Mouse (Mus musculus): ENCODE results near the gene Nme9. TPM values are rescaled to one million over a fixed set of nuclear protein-coding genes. Genes with fewer than 3 reads are reported as not detected.
A peak's percentile ranks its signal among the peaks of the same experiment; 100 is the strongest.

Gene Nme9
- not detected for total RNA-seq (2021)

DNA sequence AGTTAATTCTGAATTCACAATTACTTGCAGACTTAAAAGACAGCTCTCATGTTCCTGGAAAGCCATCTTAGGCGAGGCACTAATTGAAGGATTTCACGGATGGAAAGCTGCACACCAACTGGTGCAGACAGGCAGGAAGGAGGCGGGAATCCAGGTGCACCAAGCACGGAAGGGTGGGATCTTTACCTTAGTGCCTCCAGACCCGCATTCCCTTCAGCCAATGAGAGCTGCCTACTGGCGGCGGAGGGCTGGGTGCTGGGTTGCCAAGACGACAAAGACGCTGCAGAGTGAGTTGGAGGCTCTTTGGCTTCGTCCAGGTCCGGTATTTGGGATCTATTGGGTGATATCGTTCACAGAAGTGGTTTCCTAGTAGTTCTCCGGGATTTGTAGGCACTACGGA, at the start of gene Nme9:
TSS of gene Nme9 (plus strand) at position 315 of the 400 bp plus-strand sequence.
- intact Hi-C loops (cut with DNase I) = loop anchor here (2.0 to 10.0 kb wide), 3 partner anchors 386 to 836 kb away; partner anchors contain the start of gene Faim
- DNase-seq (ENCODE audit: extremely low spot score in 1 of 2, low spot score in 2 of 2) = no peak

DNA sequence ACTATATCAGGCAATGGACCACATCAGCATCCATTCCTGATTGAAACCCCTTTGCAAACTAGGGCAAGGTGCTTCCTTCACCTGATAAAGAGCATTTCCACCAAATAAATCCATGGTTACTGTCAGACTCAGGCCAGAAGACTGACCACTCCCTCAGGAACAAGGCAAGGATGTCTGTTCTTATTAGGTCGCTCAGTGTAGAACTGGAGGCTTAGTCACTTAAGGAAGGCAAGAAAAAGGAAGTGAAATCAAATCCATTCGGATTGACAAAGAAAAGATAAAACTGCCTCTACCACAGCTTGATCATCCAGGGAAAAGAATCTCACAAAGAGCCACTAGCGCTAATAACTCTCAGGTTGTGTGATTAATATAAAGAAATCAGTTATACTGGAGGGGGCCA, 42.0 kb upstream of the Nme9 start:
- intact Hi-C loops (cut with DNase I) = no loop called here
- DNase-seq (ENCODE audit: extremely low spot score in 1 of 2, low spot score in 2 of 2) = no peak

DNA sequence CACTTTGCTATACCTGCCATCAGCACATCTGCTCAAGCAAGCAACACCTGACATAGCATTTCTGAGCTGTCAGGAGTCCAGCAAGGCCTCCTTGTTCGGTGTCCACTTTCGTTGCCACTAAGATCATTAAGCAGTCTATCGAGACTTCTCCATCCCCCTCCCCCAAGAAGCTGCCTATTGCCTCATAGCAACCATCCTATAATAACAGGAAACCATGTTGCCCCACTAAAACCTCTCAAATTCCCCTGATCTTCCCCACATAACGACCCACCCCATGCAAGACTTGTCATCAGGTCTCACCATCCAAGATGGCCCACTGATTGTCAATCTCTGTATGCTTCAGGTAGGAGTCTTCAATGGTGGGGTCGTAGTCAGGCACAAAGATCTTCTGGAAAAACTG, 40.2 kb upstream of the Nme9 start:
- DNase-seq (ENCODE audit: extremely low spot score in 1 of 2, low spot score in 2 of 2) = no peak
- intact Hi-C loops (cut with DNase I) = no loop called here

DNA sequence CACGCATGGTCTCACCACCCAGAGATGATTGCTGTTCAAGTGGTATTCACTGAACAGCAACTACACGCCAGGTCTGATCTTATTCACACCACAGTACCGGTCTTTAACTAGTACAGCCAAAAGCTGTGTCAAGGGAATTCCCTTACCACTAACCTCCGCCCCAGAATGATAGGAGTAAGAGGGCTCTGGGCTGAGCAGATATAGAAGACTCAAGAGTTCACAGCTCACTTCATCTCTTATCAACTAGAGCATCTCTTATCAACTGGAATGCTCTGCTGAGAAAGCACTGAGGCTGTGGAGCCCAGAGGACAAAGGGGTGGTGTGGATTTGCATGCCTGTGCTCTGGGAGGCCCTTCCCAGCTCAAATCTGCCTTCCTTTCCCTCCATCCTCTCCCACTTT, 39.5 kb upstream of the Nme9 start:
- intact Hi-C loops (cut with DNase I) = no loop called here
- DNase-seq (ENCODE audit: extremely low spot score in 1 of 2, low spot score in 2 of 2) = no peak

DNA sequence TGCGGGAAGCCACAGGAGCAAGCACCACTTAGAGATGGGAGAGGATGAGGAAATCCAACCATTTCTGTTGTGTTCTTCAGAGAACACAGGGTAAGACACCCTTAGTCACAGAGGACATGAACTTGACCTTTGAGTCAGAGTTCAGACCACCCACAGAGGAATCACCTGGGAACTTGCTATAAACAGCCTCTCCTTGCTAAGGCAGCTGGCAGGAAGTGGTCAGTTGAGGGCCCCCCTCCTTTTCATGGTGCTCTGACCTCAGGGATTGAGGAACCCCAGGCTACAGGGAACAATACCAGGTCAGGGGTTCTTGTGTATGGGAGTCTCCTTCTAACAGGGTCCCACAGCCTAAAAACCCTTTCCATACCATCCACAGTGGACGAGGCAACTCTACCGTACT, 34.5 kb upstream of the Nme9 start:
- intact Hi-C loops (cut with DNase I) = no loop called here
- no peak for DNase-seq (ENCODE audit: extremely low spot score in 1 of 2, low spot score in 2 of 2)

DNA sequence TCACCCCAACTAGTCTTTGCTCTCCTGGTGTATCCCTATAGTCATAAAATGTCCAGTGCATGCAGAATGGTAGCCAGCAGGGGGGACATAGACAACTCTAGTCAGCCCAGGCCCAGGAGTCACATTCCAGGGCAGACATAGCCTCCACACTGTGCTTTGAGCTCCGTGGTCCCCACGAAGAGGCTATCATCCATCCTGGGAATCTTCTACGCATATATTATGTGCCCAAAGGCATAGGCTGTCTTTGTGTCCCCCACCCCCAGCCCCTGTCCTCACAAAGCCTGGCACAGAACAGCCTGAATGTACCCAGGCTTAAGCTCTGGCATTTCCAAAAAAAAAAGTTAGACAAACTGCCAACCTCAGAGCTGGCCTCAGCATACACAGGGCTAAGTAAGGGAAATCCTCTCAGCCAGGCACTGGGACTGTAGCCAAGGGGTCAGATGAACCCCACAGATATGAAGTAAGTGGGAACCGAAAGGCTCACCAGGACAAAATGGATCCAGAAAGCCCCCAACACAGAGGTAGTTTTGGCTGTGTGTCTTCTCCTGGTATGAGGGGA, 33.9 kb upstream of the Nme9 start:
- intact Hi-C loops (cut with DNase I) = no loop called here
- no peak for DNase-seq (ENCODE audit: extremely low spot score in 1 of 2, low spot score in 2 of 2)

DNA sequence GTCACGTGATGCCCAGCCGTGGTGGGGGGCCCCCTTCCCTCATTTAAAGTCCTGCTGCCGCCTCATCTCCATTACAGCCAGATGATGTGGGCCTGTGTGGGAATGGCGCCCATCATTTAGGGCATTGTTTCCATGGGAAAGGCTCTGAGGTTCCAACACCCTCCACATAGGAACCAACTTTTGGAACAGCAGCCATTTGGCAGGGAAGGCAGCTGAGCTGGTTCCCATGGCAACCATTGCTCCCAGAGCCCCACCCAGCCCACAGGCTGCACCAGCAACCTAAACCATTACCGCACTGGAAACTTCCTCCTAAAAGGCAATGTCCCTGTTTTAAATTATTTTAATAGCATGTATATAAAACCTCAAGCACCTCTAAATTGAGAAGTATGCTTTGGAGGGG, 32.9 kb upstream of the Nme9 start:
- peak; percentile 66 to 79 for DNase-seq (ENCODE audit: extremely low spot score in 1 of 2, low spot score in 2 of 2)
- intact Hi-C loops (cut with DNase I) = no loop called here

DNA sequence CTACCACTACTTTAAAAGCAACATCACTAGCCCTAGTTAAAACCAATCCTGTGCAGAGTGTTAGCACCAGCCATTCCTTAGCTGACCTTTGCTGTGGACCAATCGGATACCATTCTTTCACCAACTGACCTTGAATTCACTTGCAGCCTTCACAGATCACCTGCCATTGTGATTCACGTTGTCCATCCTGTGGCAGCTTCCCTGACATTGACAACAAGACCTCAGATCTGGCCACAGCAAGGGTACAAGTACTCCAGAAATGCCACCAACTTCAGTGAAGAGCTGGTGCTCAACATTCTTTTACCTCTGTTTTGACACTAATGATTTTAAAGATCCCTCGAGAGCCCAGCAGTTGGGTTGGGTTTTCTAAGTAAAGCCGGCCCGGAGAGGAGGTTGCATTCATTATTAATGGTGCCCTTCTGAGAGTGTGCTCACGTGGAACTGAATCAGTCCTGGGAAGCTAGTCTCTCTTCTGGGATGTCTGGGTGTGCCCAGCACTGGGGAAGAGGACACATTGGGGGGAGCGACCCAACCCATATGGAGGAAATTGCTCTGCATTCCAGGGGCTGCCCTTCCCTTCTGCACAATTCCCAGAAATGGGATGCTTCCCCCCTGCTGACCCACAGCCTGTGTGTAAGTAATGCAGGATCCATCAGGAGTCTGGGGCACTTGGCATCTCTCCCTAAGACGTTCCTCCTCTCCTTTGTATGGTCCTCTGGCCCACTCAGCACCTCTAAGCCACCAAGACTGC, 31.1 kb upstream of the Nme9 start:
- intact Hi-C loops (cut with DNase I) = no loop called here
- no peak for DNase-seq (ENCODE audit: extremely low spot score in 1 of 2, low spot score in 2 of 2)

DNA sequence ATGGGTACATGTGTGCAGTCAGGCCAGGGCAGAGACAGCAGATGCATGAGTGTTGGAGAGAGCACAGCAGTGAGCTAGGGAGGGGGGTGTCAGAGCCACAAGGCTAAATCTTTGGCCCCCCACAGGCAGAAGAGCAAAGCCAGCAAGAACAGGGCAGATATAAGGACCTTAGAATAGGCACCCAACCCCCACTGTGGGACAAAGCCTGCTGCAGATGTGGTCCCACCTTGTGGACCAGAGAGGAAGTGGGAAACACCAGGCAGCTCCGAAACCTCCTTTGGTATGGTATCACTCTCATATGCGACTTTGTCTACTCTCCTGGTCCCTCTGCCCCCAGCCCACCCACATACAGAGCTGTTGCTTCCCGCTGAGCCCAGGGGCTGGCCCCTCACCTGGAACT, 29.4 kb upstream of the Nme9 start:
- intact Hi-C loops (cut with DNase I) = no loop called here
- no peak for DNase-seq (ENCODE audit: extremely low spot score in 1 of 2, low spot score in 2 of 2)

DNA sequence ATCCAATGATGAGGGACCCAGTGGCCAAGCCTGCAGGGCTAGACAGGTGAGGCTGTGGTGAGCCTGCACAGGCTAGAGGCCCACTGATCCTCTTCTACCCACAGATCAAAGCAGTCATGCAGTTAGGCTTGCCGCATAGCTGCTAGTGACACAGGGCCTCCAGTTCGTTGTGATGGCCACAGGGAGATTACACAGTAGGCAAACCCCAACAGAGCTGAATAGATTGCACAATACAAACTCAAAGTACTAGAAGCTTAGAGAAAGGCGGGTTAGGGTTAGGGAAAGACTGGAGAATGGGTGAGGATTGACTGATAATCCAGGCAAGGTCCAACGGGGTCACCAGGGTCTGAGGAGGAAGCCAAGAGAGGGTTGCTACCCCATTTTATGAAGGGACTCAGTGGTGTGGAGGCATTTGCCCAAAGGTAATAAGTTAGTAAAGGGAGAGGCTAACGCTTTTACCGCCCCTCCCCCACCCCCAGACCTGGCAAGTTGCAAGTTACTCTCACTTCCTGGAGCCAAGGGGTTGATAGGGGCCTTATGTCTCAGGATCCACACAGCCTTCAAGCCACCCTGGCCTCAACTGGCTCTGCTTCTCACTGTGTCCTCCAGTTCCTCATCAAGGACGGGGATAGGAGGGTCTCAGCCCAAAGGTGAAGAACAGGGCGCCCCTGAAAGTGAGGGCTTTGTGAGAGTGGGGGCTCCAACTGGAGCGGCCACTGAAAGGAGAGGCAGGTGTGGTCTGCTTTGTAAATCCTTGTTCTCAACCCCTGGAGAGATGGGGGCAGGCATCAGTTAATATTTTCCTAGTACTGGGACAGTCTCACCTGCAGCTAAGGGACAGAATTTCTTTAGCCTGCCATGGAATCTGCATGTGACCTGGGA, 27.3 kb upstream of the Nme9 start:
- DNase-seq (ENCODE audit: extremely low spot score in 1 of 2, low spot score in 2 of 2) = no peak
- intact Hi-C loops (cut with DNase I) = no loop called here

DNA sequence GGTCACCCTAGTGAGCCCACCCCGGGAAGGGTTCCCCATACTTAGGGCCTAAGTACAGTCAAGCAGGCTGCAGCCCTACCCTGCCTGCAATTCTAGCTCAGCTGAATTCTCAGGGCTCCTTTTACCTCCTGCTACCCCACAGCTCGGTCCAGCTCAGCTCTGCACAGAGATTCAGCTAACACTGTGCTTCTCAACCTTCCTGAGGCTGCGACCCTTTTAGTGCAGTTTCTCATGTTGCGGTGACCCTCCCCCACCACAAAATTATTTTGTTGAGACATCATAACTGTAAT, 26.8 kb upstream of the Nme9 start:
- intact Hi-C loops (cut with DNase I) = no loop called here
- DNase-seq (ENCODE audit: extremely low spot score in 1 of 2, low spot score in 2 of 2) = no peak

DNA sequence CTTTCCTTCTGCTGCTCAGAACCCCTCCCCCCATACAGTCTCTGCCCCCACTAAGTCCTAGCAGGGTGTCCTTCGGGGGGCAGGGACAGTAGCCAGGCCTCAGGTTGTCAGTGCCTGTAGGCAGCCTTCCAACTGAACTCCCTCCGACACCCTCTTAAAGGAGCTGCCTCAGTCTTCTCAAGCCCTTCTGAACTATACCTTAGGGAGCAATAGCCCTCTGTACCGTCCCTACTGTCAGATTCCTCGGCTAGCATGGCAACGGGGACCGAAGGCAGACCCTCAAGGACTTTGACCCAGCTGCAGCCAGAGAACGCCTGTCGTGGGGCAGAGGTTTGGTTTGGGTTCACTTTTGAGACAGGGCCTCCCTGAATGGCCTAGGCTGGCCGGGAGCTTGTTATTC, 26.0 kb upstream of the Nme9 start:
- intact Hi-C loops (cut with DNase I) = no loop called here
- DNase-seq (ENCODE audit: extremely low spot score in 1 of 2, low spot score in 2 of 2) = no peak

DNA sequence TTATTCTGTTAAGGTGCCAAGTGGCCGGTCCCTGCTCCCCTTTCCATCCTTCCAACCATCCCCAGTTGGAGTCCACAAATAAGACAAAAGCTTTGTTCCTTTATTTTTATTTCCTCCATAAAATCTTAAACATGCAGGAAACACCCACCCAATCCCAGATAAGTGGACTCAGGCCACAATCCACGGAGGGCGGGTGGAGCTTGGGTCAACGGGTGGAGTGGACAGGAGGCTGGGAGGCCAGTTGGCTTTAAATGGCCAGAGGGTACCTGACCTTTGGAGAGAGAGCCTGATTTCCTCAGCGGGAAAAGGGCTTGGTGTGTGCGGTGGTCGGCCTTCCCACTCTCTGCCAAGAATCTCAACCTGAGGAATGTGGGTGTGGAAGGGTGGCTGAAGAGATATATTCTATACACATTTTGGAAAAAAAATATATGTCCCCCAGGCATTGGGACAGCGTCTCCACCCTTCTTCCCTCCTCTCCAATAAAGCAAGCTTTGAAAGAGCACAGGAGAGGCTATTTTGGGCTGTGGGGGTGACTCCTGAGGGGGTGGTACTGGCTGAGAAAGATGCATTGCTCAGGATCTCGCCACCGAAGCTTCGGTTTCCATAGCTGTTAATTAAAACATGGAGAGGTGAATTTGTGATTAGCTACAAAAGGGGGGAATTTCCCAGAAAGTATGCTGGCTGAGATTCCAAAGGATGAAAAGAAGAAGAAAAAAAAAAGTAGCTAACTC, 22.5 kb upstream of the Nme9 start:
- no peak for DNase-seq (ENCODE audit: extremely low spot score in 1 of 2, low spot score in 2 of 2)
- intact Hi-C loops (cut with DNase I) = no loop called here

DNA sequence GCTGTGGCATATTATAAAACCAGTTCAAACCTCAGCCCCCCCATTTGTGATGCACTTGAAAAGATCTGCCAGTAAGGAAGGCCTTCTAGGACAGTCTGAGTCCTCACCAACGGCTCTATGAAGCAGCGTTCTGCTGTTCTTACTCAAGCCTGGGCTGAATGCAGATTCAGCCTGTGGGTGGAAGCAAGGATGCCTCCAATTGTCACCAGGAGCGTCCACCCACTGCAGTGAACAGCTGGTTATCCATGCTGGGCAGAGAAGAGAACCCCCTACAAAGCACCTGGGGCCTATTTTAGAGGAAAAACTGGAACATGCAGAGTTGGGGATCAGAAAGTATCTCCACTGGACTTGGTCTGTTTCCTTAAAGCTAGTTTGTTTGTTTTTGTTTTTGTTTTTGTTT, 21.4 kb upstream of the Nme9 start:
- DNase-seq (ENCODE audit: extremely low spot score in 1 of 2, low spot score in 2 of 2) = no peak
- intact Hi-C loops (cut with DNase I) = no loop called here

DNA sequence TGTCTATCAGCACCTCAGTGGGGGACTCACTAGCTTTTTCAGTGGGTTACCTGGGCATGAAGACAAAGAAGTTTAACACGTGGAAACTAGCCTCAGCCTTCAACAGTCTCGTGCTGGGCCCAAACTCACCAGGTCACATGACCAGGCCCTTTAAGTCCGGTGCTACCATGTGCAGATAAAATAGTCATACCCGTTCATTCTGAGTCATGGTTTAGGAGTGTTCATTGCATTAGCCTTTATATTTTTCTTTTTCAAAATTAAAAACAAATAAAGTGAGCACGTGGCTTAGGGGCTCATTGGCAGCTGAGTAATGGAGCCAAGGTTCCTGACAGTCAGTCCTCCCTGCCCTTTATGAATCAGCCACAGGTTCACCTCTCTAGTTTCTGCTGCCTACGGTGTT, 20.5 kb upstream of the Nme9 start:
- no peak for DNase-seq (ENCODE audit: extremely low spot score in 1 of 2, low spot score in 2 of 2)
- intact Hi-C loops (cut with DNase I) = no loop called here

DNA sequence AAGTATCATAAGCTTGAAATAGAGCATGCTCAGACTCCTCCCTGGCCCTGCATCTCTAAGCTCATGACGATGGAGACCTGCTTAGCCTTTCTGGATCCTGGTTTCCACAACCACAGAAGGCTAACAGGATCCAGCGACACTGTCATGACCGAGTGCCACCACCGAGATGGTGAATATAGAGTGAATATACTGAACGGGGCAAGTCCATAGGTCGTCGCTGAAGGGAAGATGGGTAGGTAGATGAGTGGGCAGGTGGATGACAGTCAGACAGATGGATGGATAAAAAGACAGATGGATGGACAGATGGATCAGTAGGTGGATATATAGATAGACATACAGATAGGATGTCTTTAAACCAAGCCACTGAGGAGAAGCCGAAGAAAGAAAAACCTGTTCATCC, 19.9 kb upstream of the Nme9 start:
- intact Hi-C loops (cut with DNase I) = no loop called here
- no peak for DNase-seq (ENCODE audit: extremely low spot score in 1 of 2, low spot score in 2 of 2)

DNA sequence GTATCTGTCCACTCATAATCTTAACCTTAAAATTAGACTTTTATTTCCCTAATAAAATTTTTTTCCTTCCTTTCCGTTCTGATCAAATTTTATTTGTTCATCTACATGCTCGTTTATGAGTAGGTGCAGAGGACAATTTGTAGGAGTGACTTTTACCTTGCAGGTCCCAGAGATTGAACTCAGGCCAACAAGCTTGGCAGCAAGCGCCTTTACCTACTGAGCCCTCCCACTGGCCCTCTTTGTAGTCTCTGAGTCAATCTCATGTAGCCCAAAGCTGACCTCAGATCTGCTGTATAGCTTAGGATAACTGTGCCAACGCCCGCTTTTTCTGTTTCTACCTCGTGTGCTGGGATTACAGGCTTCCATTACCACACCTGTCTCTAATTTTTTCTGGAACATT, 19.3 kb upstream of the Nme9 start:
- intact Hi-C loops (cut with DNase I) = no loop called here
- no peak for DNase-seq (ENCODE audit: extremely low spot score in 1 of 2, low spot score in 2 of 2)

DNA sequence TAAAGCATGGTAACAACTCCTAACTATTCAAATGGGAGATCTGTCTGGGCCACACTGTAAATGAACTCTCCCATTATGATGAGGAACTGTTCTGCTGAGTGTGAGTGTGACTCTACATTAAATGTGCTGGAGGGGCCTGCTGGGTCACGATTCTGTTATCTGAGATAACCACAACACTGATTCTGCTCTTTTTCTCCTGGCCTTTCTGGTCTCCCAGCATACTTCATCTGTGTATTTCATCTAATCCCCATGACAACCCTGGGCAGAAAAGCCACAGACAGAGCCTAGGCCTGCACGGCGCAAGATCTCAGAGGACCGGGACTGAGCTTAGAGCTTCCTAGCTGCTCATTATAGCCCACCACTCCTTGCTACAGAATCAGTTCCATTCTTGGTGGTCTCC, 18.8 kb upstream of the Nme9 start:
- DNase-seq (ENCODE audit: extremely low spot score in 1 of 2, low spot score in 2 of 2) = no peak
- intact Hi-C loops (cut with DNase I) = no loop called here

DNA sequence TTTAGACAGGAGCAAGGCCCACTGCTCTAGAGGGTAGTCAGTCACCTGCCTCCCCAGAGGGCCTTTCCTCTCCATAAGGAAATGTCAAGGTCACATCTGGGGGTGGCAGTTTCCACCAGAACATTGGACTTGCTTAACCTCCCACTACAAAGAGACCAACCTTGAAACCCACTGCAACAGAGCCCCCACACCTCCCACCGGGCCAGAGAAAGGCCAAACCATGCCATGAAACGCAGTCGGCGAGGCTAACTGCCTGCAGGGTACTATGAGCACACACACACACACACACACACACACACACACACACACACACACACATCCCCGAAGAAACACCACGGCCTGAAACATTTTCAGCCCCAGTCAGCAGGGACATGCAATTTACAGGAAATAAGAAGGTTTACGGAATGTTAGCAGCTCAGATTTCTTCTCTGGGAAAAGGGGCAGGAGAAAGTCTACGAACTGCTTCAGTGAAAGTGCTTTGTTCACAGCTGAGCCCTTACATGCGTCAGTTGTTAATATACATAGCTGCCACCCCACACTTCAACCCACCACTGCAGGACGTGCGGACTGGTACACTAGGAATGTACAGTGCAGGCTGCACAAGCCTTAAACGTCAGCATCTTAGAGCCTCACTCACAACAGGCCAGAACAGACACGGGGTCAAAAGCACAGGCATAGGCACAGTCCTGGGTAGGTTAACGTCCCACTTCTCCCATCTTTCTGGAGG, 16.2 kb upstream of the Nme9 start:
- DNase-seq (ENCODE audit: extremely low spot score in 1 of 2, low spot score in 2 of 2) = no peak
- intact Hi-C loops (cut with DNase I) = no loop called here
